Mouse (Mus musculus): ENCODE results near the gene Cbfa2t3.

The Cbfa2t3 gene

DNA sequence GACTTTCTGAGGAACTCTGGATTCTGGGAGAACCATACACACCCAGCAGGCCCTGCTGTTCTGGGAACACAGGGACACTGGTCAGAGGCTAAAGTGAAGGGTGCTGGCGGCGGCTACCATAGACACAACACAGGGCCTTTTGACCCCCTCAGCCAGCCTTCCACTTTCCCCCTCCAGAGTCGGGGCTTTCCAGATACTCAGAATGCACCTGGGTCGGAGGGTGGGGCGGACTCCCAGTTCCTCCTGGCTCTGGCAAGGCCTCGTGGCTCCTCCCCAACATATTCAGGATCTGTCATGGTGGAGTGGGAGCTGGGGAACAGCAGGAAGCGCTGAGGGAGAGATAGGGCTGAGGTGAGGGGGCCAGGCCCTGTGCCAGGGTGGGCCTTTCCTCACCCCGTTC, 6.8 kb downstream of the Cbfa2t3 start:
- in situ Hi-C loops (cut with MboI, MseI) = no loop called here

DNA sequence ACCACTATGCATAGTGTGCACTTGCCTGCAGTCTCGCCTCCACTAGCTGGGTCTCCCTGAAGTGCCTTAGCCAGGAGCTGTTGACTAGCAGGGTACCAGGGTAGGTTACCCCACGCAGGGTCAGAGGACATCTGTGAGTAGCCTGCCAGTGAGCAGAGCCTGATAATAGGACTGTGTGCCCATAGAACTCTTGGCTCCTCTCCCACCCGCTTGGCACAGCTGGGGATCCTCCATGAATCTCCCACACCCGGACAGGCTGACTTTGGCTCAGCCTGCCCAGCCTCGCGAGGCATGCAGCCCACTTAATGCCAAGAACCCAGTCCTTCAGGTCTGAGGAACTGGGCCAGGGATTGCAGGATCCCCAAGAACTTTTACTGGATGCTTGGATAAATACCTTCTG, 7.9 kb downstream of the Cbfa2t3 start:
- in situ Hi-C loops (cut with MboI, MseI) = no loop called here

DNA sequence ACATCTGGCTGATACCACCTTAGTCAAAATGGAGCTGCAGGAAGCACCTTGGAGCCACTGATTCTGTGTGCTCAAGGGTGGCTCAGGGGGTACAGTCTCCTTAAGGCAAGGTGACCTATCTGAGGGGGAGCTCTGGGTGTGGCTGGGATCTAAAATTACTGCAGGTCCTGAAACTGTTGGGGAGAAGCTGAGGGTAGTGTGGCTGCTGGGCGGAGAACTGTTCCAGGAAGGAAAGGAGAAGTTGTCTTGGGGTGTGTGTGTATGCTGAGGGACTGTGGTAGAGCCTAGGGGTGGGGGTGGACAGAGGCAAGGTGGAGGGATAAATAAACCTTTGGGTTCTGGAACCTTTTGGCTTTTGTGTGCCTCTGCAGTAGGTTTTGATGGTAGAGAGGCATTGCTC, 9.6 kb downstream of the Cbfa2t3 start:
- in situ Hi-C loops (cut with MboI, MseI) = no loop called here

DNA sequence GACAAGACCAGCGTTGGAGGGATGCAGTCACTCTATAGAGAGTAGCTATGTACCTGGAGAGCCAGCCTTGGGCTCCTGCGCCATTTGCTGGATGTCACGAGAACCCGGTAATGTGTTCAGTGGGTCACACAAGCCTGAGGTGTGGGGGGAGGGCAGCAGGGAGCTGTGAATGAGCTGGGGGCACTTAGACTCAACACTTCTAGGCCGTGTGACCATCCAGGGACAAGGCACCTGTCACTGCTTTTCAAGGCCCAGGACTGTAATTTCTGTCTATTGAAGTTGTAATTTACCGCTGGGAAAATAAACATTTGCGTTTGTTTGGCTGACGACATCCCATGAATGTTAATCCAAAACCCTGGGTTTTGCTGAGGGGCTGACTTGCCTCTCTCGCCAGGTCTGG, 12.0 kb downstream of the Cbfa2t3 start:
- in situ Hi-C loops (cut with MboI, MseI) = no loop called here

DNA sequence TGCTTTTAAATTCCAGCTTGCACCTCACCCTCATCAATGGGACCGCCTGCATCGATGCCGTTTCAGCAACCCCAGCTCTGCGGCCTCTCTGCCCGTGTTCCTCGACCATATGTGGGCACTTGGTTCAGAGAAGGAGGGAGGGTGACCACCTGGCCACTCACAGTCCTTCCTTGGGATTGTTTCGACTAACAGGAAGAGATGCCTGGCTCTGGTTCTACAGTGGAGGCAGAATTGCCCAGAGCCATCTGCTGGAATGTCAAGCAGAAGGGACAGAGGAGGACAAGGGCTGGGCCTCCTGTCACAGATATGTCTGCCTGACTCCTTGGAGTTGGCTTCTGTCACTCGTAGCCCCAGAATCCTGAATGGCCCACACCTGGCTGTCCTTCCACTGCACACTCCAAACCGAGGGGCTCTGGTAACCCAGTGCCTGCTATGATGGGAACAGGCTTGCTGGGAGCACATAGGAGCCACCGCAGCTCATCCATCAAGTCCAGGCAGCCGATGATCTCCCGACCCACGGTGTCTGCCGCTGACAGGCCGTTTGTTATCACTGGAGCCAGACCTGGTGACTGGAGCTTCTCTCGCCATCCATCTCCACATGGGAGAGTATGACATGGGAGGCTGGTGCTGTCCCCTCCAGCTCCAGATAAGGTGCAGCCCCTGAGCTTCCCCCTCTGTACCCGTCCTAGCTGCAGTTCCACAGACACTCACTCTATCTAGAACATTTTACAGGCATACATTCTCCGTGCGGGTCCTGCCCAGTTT, 13.6 kb downstream of the Cbfa2t3 start:
- in situ Hi-C loops (cut with MboI, MseI) = no loop called here

GRCm38 (mm10) chr8:122682820-122683219, 16.1 kb downstream of the Cbfa2t3 start:
- in situ Hi-C loops (cut with MboI, MseI) = no loop called here

DNA sequence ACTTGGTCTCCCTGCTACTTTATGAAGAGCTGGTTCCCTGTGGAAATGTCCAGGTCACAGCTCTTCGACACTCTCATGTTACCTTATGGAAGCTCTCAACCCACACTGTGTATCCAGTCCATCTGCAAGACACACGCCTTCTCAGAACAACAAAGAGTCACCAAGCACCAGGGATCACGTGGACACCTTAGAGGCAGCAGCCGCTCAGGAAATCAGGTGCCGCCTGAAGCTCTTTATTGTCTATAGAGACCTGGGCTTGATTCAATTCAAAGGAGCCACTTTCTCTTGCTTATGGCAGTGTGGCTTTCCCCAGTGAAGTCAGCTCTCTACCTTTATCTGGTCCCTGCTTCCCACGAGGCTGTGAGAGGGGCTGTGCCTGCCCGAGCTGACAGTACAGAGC, 18.7 kb downstream of the Cbfa2t3 start:
- in situ Hi-C loops (cut with MboI, MseI) = no loop called here

DNA sequence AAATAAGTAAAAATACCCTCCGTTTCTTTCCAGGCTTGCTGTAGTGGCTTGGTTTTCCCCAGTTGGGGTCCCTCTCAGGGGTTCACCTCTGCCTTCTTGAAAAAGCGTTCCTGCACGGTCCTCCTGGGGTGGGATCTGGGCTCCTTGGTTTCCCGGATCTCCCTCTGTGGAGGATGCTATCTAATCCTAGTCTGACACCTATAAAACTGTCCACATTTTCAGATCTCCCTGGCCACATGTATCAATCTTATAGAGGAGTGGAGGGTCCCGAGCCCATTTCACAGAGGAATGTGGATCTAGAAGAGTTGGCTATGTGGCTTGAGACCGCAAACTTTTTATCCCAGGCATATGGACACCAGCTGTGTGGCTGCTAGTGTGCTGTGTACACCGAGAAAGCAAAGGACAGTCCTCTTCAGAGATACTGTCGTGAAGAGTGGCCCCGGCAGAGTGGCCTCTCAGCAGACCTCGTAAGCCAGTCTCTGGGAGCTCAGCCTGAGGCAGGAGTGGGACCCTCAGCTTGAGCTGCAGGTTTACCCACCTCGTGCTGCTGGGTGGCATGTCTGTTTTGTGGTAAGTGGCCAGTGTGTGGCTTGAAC, 19.5 kb downstream of the Cbfa2t3 start:
- in situ Hi-C loops (cut with MboI, MseI) = loop anchor here (5.0 kb wide), 1 partner anchor 148 kb away; no protein-coding TSS in a partner anchor

DNA sequence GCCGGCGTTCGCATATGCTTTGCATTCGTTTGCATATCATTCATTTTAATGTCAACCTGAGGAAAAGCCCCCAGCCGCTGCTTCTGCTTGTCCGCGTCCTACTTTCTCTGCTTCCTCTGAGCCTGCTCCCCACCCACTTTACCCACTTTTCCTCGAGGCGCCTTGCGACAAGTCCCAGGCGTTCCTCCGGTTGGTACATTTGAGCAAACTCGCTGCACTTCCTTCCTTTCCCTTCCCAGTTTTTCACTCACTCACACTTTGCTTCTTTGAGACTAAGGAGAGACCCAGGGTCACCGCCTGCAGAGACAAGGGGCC, 20.1 kb downstream of the Cbfa2t3 start:
- in situ Hi-C loops (cut with MboI, MseI) = loop anchor here (5.0 kb wide), 1 partner anchor 148 kb away; no protein-coding TSS in a partner anchor

DNA sequence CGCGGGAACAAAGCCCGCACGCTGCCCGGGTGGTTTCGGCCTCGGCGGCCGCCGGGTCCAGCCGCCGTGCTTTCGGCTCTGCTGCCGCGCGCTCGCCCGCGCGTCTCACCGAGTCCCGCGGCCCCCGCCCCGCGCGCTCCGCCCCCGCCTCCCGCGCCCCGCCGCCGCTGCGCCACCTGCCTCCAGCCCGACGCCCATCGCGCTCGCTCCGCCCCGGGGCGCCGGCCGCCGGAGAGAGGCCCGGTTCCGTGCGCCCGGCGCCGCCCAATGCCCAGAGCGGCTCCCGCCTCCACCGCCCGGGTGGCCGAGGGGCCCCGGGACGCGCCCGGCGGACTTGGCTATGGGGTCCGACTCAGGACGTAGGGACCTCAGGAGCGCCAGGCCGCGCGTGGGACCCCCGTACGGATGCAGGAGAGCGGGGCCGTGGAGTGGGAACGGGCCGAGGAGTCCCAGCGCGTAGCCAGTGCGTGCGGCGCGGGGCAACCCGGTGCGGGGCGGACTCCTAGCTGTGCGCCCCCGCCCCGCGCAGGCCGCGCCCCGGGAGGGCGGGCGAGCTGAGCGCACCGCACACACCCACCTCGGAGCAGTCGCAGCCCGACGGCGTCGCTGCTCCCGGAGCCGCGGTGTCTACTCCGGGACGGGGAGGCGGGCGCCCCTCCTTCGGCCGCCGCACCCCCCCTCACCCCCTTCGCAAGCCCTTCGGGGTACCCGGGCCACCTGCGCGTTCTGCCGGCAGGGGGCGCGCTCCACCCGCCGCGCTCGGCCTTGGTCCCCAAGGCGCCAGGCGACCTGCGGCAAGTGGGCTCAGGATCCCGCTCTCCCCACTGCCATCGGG, 20.6 kb downstream of the Cbfa2t3 start:
- in situ Hi-C loops (cut with MboI, MseI) = loop anchor here (5.0 kb wide), 1 partner anchor 149 kb away; no protein-coding TSS in a partner anchor

DNA sequence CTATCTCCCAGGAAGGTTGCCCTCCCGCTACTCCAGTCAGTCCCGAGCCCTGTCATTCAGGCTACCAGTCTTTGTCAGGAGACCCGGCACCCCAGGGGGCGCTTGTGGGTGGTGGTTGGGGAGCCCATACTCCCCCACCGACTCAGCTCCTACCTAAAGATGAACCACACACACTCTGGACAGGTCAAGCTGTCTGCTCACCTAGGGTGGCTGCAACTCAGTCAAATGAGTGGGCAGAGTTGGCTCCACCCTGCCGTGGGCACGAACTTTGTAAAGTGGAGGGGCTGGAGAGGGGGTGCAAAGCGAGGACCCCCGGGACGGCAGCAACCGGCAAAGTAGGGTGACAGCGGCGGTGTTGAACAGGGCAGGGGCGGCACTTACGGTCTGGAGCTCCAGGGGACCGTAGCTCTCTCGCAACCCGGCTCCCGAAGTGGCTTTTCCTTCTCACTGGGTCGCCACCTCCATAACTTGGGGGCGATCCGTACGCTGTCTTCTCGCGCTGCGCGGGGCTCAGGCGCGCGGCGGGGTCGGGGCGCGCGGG, 21.4 kb downstream of the Cbfa2t3 start:
- in situ Hi-C loops (cut with MboI, MseI) = loop anchor here (5.0 kb wide), 1 partner anchor 150 kb away; no protein-coding TSS in a partner anchor

DNA sequence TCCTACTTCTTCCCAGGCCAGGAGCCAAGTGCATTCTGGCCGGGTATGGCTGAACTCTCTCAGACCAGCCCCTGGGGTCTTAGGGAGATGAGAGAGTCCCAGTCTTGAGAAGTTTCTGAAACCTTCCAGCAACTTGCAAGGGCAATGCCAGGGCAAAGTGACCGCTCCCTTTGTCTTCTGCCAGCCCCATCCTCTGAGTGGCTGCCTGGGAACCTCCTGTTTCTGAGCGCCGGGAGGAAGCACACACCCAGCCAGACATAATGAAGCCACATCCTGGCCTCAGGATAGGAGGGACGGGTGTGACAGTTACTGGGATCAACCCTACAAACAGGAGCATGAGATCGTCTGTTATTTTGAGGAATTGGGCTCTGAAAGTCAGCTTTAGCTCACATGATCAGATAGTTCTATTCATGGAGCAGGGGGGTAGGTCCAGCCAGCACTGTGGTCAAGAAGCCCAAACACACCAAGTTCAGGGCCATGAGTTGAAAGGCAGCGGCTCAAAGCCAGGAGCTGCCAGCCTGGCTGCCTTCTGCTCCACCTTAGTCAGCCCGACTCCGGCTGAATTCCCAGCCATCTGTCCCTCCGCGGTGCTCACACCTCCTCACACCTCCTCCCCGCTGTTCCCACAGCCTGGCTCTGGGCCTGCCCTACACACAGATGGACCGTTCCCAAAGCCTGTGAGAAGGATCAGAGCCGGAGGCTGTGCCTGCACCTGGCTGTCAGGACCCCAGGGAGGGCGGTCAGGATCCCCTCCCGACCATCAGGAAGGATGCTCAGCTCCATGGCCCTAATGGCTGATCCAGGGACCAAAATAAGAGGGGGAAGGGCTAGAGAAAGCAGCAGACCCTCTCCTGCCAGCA, 22.1 kb downstream of the Cbfa2t3 start:
- in situ Hi-C loops (cut with MboI, MseI) = loop anchor here (5.0 kb wide), 1 partner anchor 150 kb away; no protein-coding TSS in a partner anchor

DNA sequence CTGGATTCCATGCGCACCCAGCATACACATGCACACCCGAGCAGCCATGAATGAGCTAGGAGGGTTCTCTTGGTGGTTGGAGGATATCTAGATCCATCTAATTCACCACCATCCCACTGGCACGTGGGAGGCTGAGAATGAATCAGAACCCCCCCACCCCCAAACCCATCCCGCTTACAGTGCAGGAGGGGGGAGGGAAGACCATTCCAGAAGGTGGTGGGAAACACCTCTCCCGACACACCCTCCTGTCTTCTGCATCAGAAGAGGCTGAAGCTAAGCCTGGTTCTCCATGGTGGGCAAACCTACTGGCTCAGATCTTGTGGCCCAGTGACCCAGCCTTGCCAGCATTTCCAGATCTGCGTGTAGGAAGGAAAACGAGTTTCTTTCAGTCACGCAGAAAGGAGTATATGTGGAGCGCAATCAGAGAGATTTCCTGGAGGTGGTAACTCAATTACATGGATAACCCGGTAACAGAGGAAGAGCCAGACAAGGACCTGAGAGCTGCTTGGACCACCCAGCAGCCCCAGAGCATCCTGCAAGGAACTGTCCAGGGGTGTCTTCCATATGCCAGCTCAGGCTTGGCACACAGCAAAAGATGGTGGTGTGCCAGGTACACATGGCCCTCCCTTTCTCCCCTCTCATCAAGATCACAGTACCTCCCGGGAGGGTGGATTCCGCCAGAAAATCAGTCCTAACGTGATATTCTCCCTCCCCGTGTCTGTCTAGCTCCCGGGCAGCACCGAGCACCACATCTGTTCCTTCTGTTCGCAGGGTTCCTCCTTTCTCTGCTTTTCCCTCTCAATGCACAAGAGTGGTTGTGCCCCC, 23.1 kb downstream of the Cbfa2t3 start:
- in situ Hi-C loops (cut with MboI, MseI) = loop anchor here (5.0 kb wide), 1 partner anchor 151 kb away; no protein-coding TSS in a partner anchor

GRCm38 (mm10) chr8:122674999-122675398, 23.9 kb downstream of the Cbfa2t3 start:
- in situ Hi-C loops (cut with MboI, MseI) = loop anchor here (5.0 kb wide), 1 partner anchor 152 kb away; no protein-coding TSS in a partner anchor

GRCm38 (mm10) chr8:122673989-122674388, 24.9 kb downstream of the Cbfa2t3 start:
- in situ Hi-C loops (cut with MboI, MseI) = no loop called here

DNA sequence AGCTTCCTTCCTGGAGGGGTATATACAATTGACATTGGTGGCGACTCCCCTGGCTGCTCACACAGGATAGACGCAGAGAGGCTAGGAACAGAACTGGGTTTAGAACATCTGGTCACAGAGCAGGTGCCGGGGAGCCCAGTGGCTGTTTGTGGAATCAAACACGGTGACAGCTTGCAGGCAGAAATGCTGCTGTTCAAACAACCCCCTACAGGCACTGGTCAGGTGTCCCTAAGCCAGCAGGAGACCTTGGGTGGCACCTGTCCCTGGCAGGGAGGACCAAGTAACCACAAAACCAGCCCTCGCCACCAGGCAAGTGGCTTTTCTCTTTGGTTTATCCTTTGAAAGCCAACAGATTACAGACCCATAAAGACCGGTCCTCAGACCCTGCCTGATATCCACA, 27.0 kb downstream of the Cbfa2t3 start:
- in situ Hi-C loops (cut with MboI, MseI) = no loop called here

DNA sequence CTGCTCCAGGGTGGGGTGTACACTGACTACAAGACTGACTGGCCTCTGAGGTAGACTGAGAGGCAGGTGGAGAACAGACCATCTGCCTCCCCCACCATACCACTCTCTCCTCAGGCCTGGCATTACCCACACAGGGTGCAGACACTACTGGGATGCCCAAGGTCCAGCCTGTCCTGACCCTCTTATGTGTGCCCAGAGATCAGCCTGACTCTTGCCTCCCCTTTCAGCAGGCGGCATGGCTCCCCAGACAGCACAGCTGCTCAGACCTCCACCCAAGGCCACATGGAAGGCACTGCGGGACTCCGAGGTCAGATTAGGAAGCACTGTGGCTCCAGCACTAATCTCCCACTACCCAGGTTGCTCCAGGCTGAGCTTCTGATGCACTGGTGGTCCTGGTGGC, 28.2 kb downstream of the Cbfa2t3 start:
- in situ Hi-C loops (cut with MboI, MseI) = no loop called here

DNA sequence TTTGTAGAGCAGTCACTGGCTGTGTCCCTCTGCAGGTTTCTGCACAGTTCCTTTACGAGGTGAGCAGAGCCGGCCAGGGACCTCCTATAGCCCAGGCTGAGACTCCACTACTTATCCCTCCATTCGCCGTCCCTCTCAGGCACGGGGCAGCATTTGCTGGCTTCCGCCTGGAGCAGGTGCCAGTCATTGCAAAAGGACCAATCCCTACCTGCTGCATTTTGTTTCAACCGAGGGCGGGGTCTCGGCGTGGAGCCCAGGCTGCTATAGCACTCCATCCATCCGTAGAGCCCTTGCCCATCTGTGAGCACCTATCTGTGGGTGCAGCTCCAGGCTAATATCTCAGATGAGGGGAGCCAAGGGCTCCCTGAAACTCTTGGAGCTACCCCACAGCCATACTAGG, 28.9 kb downstream of the Cbfa2t3 start:
- in situ Hi-C loops (cut with MboI, MseI) = no loop called here

GRCm38 (mm10) chr8:122669370-122669769, 29.5 kb downstream of the Cbfa2t3 start:
- in situ Hi-C loops (cut with MboI, MseI) = no loop called here

GRCm38 (mm10) chr8:122667854-122668253, 31.1 kb downstream of the Cbfa2t3 start:
- in situ Hi-C loops (cut with MboI, MseI) = no loop called here

Data from regulatory T cell (primary cell).